Mouse (Mus musculus) neural tube, embryonic 14.5 days (tissue): Measurements from ENCODE around the gene 9930021J03Rik. TPM values are rescaled to one million over a fixed set of nuclear protein-coding genes. Genes with fewer than 3 reads are reported as not detected.

Source experiments
- ATAC-seq: fragments of 200-750 bp; cut with Nextera tagmentation; 2 replicates; pipeline ENCODE4 v1.8.0; 2017; ENCODE audit warnings: low read depth, mild to moderate bottlenecking, moderate TSS enrichment, moderate library complexity
- H3K27ac ChIP-seq: fragments of 300-500 bp; sonication (generic); 2 replicates; pipeline ENCODE4 v1.5.1; 2014; ENCODE audit warnings: low read depth, mild to moderate bottlenecking, control low read depth, low read length, moderate library complexity, mixed read lengths
- H3K27me3 ChIP-seq: fragments of 300-500 bp; sonication (generic); 2 replicates; pipeline ENCODE4 v1.6.1; 2014; ENCODE audit warnings: low read length; ENCODE audit not compliant: control insufficient read depth, insufficient read depth
- H3K36me3 ChIP-seq: fragments of 300-500 bp; sonication (generic); 2 replicates; pipeline ENCODE4 v1.6.1; 2014; ENCODE audit warnings: low read length, mixed read lengths; ENCODE audit not compliant: control insufficient read depth, insufficient read depth
- H3K4me1 ChIP-seq: fragments of 300-500 bp; sonication (generic); 2 replicates; pipeline ENCODE4 v1.6.1; 2014; ENCODE audit warnings: low read length; ENCODE audit not compliant: control insufficient read depth, insufficient read depth
- H3K4me2 ChIP-seq: fragments of 300-500 bp; sonication (generic); 2 replicates; pipeline ENCODE4 v1.6.1; 2014; ENCODE audit warnings: mild to moderate bottlenecking, low read depth, low read length, control low read depth
- H3K4me3 ChIP-seq: fragments of 300-500 bp; sonication (generic); 2 replicates; pipeline ENCODE4 v1.5.1; 2014; ENCODE audit warnings: low read depth, low read length, control low read depth, mixed read lengths
- H3K9ac ChIP-seq: fragments of 300-500 bp; sonication (generic); replicated peaks from 2 replicates; pipeline ENCODE4 v1.6.1; 2014; ENCODE audit warnings: low read depth, mild to moderate bottlenecking, control low read depth, low read length, mixed read lengths
- H3K9me3 ChIP-seq: fragments of 300-500 bp; sonication (generic); 2 replicates; pipeline ENCODE4 v1.6.1; 2016; ENCODE audit warnings: low read length; ENCODE audit not compliant: control insufficient read depth
- WGBS: fragments of 180-500 bp; shearing (Covaris S2); extraction: QIAGEN DNeasy Blood & Tissue Kit; methylation state at CpG from one replicate; pipeline ENCODE4 v1.1.7; 2014; 5-methylcytosine and 5-hydroxymethylcytosine counted together
- polyA plus RNA-seq: library from polyadenylated mRNA; unstranded; fragments of >200 nt; fragmentation: Nextera tagmentation; extraction: Ambion mirVana; gene quantifications from 2 replicates; pipeline ENCODE4 v1.2.1, GENCODE M21; 2014

9930021J03Rik gene
- polyA plus RNA-seq, 1 experiment from 2014 or later: 10.9 TPM

DNA sequence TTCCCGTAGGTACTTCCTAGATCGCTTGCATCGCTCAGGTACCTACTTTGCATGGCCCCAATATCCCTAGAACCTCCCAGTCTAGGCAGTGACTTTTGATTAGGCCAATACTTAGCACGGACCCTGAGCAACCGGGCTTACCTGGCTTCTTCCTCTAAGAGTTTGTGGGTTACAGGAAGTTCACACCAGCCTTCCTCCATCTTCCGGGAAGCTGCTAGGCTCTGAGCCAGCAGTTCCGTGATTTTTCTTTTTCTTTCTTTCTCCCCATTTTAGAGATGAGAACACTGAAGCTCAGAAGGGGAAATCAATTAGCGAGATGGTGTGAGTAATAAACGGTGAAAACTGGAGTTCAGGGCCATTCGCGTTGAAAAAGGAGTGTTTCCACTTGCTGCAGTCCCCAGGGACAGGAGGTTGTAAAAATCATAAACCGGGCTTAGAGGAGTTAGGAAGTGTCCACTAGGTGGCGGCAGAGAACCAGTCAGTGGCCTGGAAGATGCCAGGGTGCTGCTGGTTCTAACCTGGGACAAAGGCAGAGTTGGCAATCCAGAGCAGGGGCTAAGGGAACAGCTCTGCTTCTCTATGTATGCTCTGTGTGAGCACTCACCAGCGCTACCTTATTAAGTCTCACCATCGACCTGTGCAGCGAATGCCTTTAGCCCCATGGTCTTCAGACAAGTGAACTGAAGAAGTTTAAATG, 121.8 kb downstream of the 9930021J03Rik start:
- Histone ChIP-seq H3K4me1 (no peaks in the 10 kb centered on the region), H3K4me3 (no peak overlapping the region), H3K27ac (no peak overlapping the region), H3K27me3 (no peaks in the 10 kb centered on the region), H3K36me3 (no peaks in the 10 kb centered on the region), H3K4me2 (no peak overlapping the region), H3K9me3 (no peaks in the 10 kb centered on the region), H3K9ac (no peak overlapping the region)
- peak; percentile 79; the same call in 1 of the 2 replicates for ATAC-seq
- WGBS: 52% methylated on average over 16 of the region's 16 CpGs

DNA sequence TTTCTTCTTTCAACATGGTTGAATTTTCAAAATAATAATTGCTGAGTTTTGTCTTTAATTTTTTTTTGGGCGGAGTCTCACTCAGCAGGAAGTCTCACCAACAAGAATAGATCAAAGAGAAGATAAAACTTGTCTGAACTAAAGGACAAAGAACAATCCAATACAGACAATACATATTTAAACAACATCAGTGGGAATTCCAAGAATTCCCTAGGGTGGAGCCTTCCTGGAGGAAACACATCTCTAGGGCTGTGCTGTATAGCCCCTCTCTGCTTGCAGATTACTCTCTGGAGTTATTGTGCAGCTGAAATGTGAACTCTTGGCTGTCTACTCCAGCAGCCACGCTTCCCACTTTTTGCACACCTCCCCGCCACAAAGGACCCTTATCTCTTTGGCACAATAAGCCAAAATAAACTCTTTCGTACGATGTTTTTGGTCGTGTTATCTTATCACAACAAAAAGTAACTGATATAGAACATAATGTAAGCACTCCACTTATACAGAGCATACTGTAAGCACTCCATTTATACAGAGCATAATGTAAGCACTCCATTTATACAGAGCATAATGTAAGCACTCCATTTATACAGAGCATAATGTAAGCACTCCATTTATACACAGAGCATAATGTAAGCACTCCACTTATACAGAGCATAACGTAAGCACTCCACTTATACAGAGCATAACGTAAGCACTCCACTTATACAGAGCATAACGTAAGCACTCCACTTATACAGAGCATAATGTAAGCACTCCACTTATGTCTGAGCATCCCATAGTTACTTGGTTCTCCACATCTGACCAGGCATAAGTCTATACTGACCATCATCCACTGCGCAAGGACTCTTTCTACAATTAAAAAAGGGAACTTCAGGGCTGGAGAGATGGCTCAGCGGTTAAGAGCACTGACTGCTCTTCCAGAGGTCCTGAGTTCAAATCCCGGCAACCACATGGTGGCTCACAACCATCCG, 125.3 kb downstream of the 9930021J03Rik start:
- Histone ChIP-seq H3K4me3 (no peak overlapping the region), H3K9me3 (no peaks in the 10 kb centered on the region), H3K9ac (no peak overlapping the region), H3K27me3 (no peaks in the 10 kb centered on the region), H3K36me3 (no peaks in the 10 kb centered on the region), H3K4me1 (no peaks in the 10 kb centered on the region), H3K27ac (no peak overlapping the region), H3K4me2 (no peak overlapping the region)
- 93% methylated on average over 13 of the region's 13 CpGs for WGBS
- no peak for ATAC-seq

DNA sequence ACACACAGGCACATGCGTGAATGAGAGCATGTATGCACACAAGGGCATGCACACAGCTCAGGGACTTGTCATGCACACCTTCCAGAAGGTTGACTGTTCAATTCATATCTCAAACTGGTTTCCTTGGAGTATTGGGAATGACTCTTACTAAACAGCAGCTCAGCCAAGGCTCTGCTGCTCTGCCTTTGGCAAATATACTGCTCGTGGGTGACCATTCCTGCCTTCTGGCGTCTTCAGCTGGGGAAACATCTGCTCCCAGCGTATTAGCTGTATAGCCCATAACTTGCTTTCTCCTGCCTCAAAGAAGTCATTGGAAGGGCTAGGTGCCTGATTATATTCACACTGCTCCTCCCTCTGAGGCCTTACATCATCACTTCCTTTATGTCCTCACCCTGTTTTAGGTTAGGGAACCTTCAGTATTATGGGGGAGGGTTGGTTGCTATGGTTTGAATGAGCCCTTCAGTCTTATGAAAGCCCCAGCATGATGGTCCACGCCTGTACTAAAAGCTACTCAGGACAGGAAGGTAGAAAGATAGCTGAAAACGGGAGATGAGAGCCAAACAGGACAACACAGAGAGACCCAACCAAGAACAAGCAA, 127.5 kb downstream of the 9930021J03Rik start:
- no peak overlapping the region for H3K9ac ChIP-seq
- 81% methylated on average over 6 of the region's 6 CpGs for WGBS
- H3K4me2 ChIP-seq: no peak overlapping the region

DNA sequence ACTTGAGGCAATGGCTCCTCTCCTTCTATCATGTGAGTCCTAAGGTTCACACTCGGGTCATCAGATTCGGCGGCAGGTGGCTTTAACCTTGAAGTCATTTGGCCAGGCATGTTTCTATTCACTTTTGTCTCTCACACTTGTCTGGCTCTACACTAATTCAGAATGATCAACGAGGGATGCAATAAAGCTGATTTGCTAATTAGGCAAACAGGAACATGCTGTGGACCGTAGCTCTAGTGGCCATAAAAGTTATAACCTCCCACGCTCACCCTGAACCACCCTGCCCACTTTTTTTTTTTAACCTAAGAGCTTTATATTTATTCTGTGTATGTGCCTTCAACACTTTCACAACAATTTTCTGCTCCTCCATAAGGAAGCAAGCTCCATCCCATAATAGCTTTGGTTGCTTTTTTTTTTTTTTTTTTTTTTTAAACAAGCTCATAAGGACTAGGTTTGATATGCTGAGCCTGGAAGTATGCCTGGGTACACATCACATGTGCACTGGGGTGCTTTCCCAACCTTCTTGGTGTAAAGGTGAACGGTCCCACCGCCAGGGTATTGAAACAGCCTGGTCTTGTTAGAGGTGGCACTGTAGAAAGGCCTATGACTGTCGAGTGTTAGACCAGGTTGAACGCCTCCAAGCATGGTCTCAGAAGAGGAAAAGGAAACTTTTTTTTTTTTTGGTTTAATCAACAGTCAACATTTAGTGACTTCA, 129.2 kb downstream of the 9930021J03Rik start:
- no peak overlapping the region for H3K4me2 ChIP-seq
- 57% methylated on average over 10 of the region's 10 CpGs for WGBS
- H3K4me1 ChIP-seq: no peaks in the 10 kb centered on the region
- no peaks in the 10 kb centered on the region for H3K9me3 ChIP-seq
- H3K27me3 ChIP-seq: no peaks in the 10 kb centered on the region
- ATAC-seq: no peak
- H3K36me3 ChIP-seq: no peaks in the 10 kb centered on the region
- no peak overlapping the region for H3K27ac ChIP-seq
- no peak overlapping the region for H3K9ac ChIP-seq
- no peak overlapping the region for H3K4me3 ChIP-seq

More for the DNA sequence above, 127.5 kb downstream of the 9930021J03Rik start:
- no peak for ATAC-seq
- Histone ChIP-seq H3K4me3 (no peak overlapping the region), H3K27me3 (no peaks in the 10 kb centered on the region), H3K4me1 (no peaks in the 10 kb centered on the region), H3K36me3 (no peaks in the 10 kb centered on the region), H3K9me3 (no peaks in the 10 kb centered on the region), H3K27ac (no peak overlapping the region)

DNA sequence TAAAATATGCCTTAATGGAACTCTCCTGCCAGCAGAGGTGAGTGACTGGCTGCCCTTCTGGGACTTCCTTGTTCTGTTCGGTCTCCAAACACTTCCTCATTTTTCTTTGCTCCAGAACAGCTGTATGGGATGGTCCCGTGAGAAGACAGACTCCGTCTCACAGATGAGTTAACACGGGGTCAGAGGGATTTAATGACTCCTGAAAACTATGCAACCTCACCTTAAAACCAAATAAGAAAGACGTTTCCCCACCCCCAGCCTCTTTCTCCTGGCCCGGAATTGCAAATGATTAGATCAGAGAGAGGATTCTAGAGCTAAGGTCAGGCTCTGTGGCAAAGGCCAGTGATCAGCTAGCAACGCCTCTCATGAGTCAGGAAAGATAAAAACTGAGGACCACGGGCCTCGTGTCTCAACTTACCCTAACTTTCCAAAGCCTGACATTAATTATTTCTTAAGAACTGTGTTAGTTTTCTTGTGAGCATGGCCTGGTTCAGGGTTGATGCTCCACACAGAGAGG, 130.2 kb downstream of the 9930021J03Rik start:
- Histone ChIP-seq H3K27me3 (no peaks in the 10 kb centered on the region), H3K36me3 (no peaks in the 10 kb centered on the region), H3K4me2 (no peak overlapping the region), H3K9ac (no peak overlapping the region), H3K9me3 (no peaks in the 10 kb centered on the region), H3K4me1 (no peaks in the 10 kb centered on the region), H3K27ac (no peak overlapping the region), H3K4me3 (no peak overlapping the region)
- ATAC-seq: no peak
- WGBS: 70% methylated on average over 9 of the region's 9 CpGs

DNA sequence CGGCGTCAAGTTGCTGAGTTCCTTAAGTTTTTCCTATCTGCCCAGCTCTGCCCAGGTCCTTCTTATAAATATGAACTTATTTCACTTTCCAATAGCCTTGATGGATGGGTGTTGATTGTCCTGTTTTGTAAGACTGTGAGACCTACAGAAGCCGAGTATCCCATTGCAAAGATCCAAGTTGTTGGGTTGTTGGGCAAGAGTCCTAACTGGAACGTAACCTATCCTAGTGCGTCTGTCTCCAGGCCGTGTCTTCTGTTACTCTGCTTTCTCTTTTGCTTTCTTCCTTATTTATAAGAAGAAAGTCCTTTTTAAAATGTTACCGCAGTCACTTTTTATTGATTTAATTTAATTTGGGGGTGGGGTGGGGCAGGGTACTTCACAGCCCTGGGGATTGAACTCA, 130.8 kb downstream of the 9930021J03Rik start:
- no peak overlapping the region for H3K4me2 ChIP-seq
- no peak overlapping the region for H3K27ac ChIP-seq
- no peaks in the 10 kb centered on the region for H3K4me1 ChIP-seq
- H3K9me3 ChIP-seq: no peaks in the 10 kb centered on the region
- 97% methylated on average over 7 of the region's 7 CpGs for WGBS
- no peak for ATAC-seq
- no peak overlapping the region for H3K9ac ChIP-seq
- H3K27me3 ChIP-seq: no peaks in the 10 kb centered on the region
- no peaks in the 10 kb centered on the region for H3K36me3 ChIP-seq
- no peak overlapping the region for H3K4me3 ChIP-seq

DNA sequence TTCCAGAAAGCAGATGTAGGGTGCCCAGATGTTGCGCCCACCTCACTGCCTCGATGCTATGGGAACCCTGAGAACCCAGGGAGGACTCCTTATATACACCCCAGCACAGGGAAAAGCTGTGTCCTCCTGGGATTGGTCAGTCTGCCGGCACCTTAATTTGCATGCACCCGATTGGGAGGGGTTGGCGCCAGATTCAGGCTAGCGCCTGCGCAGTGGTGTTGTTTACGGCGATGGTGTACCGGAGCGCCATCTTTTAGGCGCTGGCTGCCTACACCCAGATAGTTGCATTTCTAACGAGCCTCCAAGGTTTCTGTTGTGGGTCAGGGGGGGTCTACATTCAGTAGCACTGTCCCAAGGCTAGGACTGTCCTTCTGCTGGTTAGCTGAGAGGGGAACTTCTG, 133.1 kb downstream of the 9930021J03Rik start:
- WGBS: 93% methylated on average over 13 of the region's 13 CpGs
- no peak for ATAC-seq

DNA sequence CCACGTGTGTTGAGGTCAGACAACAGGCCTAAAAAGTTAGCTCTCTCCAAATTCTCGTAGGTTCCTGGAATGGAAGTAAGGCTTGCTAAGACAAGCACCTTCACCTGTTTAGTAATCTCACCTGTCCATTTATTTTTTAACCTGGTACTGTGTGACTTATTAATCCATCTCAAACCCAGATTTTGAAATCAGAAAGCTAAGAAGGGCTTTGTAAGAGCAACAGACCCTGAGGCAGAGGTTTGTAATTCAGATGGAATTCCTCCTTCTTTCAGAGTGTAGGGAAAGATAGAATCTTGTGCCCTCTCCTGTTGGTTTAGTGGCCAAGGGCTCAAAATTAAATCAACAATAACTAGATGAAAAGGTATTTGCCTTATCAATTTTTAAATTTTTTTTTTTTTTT, 134.6 kb downstream of the 9930021J03Rik start:
- no peaks in the 10 kb centered on the region for H3K4me1 ChIP-seq
- H3K9me3 ChIP-seq: no peaks in the 10 kb centered on the region
- H3K9ac ChIP-seq: no peak overlapping the region
- H3K4me2 ChIP-seq: no peak overlapping the region
- 91% methylated on average over 2 of the region's 2 CpGs for WGBS
- no peak overlapping the region for H3K4me3 ChIP-seq
- no peaks in the 10 kb centered on the region for H3K27me3 ChIP-seq
- H3K27ac ChIP-seq: no peak overlapping the region
- ATAC-seq: no peak
- no peaks in the 10 kb centered on the region for H3K36me3 ChIP-seq

More for the DNA sequence above, 133.1 kb downstream of the 9930021J03Rik start:
- Histone ChIP-seq H3K4me3 (no peak overlapping the region), H3K27ac (no peak overlapping the region), H3K4me2 (no peak overlapping the region), H3K27me3 (no peaks in the 10 kb centered on the region), H3K9me3 (no peaks in the 10 kb centered on the region), H3K4me1 (no peaks in the 10 kb centered on the region), H3K9ac (no peak overlapping the region), H3K36me3 (no peaks in the 10 kb centered on the region)
